Mouse (Mus musculus): ENCODE data around the gene Cep57l1. TPM values are rescaled to one million over a fixed set of nuclear protein-coding genes. Genes with fewer than 3 reads are reported as not detected.

The Cep57l1 gene
- polyA plus RNA-seq, 1 experiment from 2014 or later = 19.9 TPM

DNA sequence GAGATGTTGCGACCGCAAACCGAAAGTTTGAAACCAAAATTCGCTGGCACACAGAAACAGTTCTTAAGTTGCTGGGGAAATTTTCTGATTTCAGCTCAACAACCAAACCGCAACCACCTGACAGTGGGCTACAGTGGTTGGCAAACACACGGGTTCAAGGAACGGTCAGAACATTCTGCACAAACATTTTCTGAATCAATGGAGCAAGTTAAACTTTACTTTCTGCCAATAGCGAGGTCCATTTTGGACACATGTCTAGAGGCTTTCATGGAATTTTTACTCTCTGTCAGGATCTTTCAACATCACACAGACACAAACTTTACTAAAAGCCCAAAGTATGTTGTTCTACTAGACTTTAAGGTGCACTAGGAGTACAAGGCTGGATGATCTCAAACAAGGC, 6.2 kb downstream of the Cep57l1 start:
- Histone ChIP-seq H3K9me3 (ENCODE audit: control insufficient read depth, low read length) (no peaks in the 10 kb centered on the region), H3K36me3 (ENCODE audit: control insufficient read depth, insufficient read depth, low read length) (peaks cover 37% of the 10 kb centered on the region)
- WGBS = 95% methylated on average over 8 of the region's 8 CpGs

DNA sequence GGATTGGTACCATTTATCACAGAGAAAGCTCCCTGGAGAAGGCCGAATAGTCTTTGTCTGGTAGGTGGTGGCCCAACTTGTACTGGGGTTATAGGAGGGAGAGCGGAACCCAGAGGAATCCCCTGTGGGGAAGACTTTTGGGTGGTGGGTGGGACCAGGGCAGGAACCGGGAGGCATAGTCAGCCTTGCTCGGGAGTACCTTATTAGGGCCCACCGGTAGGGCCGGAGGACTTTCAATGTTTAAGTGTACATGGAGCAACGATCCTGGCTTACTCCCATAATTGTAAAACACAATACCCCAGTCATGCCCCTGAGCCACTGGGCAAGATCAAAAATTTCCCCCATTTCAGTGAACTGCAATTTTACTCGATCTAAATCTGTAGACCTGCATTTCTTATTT, 12.4 kb downstream of the Cep57l1 start:
- no peaks in the 10 kb centered on the region for H3K4me1 ChIP-seq (ENCODE audit: control insufficient read depth in 2 of 2, insufficient read depth in 2 of 2, low read length in 2 of 2)
- H3K9ac ChIP-seq (ENCODE audit: low read length) = no peak overlapping the region
- no peak overlapping the region for H3K27ac ChIP-seq (replicated peaks in 1 of 2; ENCODE audit: control insufficient read depth in 1 of 2, insufficient read depth in 1 of 2, low read depth in 2 of 2, low read length in 2 of 2)
- H3K4me3 ChIP-seq (ENCODE audit: control insufficient read depth in 1 of 2, insufficient read depth in 1 of 2, low read depth in 1 of 2, low read length in 2 of 2) = no peak overlapping the region
- H3K4me2 ChIP-seq (ENCODE audit: low read length) = no peak overlapping the region
- WGBS = 93% methylated on average over 8 of the region's 8 CpGs
- no peaks in the 10 kb centered on the region for H3K9me3 ChIP-seq (ENCODE audit: control insufficient read depth, low read length)
- no peaks in the 10 kb centered on the region for H3K27me3 ChIP-seq (ENCODE audit: control insufficient read depth, insufficient read depth, low read length)
- H3K36me3 ChIP-seq (ENCODE audit: control insufficient read depth, insufficient read depth, low read length) = peaks cover 46% of the 10 kb centered on the region
- no peak for ATAC-seq (ENCODE audit: insufficient number of reproducible peaks, insufficient read depth, low FRiP score, low read depth)

More for the DNA sequence above, 6.2 kb downstream of the Cep57l1 start:
- no peak for ATAC-seq (ENCODE audit: insufficient number of reproducible peaks, insufficient read depth, low FRiP score, low read depth)
- Histone ChIP-seq H3K4me1 (ENCODE audit: control insufficient read depth in 2 of 2, insufficient read depth in 2 of 2, low read length in 2 of 2) (no peaks in the 10 kb centered on the region; a peak in 1 of 4 replicates), H3K4me3 (ENCODE audit: control insufficient read depth in 1 of 2, insufficient read depth in 1 of 2, low read depth in 1 of 2, low read length in 2 of 2) (no peak overlapping the region), H3K4me2 (ENCODE audit: low read length) (no peak overlapping the region), H3K9ac (ENCODE audit: low read length) (no peak overlapping the region), H3K27me3 (ENCODE audit: control insufficient read depth, insufficient read depth, low read length) (no peaks in the 10 kb centered on the region), H3K27ac (replicated peaks in 1 of 2; ENCODE audit: control insufficient read depth in 1 of 2, insufficient read depth in 1 of 2, low read depth in 2 of 2, low read length in 2 of 2) (no peak overlapping the region)

DNA sequence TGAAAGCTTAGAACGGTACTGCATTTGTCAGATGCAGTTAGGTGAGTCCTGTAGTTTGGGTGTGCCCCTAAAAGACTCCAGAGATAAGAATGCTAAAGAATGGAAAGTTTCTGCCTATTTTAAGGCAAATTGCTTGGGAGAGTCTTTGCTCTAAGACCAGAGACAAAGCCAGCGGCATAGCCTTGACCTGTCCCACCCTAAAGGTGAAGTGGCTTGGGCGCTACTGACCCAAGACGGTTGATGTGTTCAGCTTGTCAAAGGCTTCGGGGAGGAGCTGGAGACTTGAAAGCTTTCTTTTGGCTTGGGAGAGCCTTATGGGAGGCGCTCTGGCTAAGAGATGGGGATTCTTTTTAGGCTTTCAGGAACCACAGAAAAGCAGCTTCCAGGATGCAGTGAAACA, 17.3 kb downstream of the Cep57l1 start:
- no peak overlapping the region for H3K4me2 ChIP-seq (ENCODE audit: low read length)
- no peaks in the 10 kb centered on the region for H3K9me3 ChIP-seq (ENCODE audit: control insufficient read depth, low read length)
- no peak for ATAC-seq (ENCODE audit: insufficient number of reproducible peaks, insufficient read depth, low FRiP score, low read depth)
- H3K27ac ChIP-seq (replicated peaks in 1 of 2; ENCODE audit: control insufficient read depth in 1 of 2, insufficient read depth in 1 of 2, low read depth in 2 of 2, low read length in 2 of 2) = no peak overlapping the region
- H3K4me3 ChIP-seq (ENCODE audit: control insufficient read depth in 1 of 2, insufficient read depth in 1 of 2, low read depth in 1 of 2, low read length in 2 of 2) = no peak overlapping the region
- H3K9ac ChIP-seq (ENCODE audit: low read length) = no peak overlapping the region
- peaks cover 2% of the 10 kb centered on the region; the same call in 1 of the 2 replicates for H3K36me3 ChIP-seq (ENCODE audit: control insufficient read depth, insufficient read depth, low read length)
- 89% methylated on average over 6 of the region's 6 CpGs for whole genome bisulfite sequencing
- H3K27me3 ChIP-seq (ENCODE audit: control insufficient read depth, insufficient read depth, low read length) = no peaks in the 10 kb centered on the region
- H3K4me1 ChIP-seq (ENCODE audit: control insufficient read depth in 2 of 2, insufficient read depth in 2 of 2, low read length in 2 of 2) = no peaks in the 10 kb centered on the region

DNA sequence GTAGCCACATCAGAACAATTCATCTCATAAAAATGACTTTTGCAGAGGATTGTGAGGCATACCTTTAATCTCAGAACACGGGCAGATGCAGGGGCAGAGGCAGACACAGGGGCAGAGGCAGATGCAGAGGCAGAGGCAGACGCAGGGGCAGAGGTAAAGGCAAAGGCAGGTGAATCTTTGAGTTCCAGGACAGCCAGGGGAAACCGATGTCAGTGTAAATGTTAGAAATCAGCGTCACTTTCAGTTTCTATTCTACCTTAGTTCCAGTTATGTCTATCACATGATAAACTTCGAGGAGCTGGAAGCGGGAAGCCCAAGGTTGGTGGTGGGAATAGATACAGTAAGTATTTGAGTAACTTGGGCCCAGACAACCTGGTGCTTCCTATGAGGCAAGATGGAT, 42.4 kb downstream of the Cep57l1 start:
- no peak overlapping the region for H3K9ac ChIP-seq (ENCODE audit: low read length)
- H3K4me1 ChIP-seq (ENCODE audit: control insufficient read depth in 2 of 2, insufficient read depth in 2 of 2, low read length in 2 of 2) = no peaks in the 10 kb centered on the region
- H3K4me2 ChIP-seq (ENCODE audit: low read length) = no peak overlapping the region
- H3K27ac ChIP-seq (replicated peaks in 1 of 2; ENCODE audit: control insufficient read depth in 1 of 2, insufficient read depth in 1 of 2, low read depth in 2 of 2, low read length in 2 of 2) = no peak overlapping the region
- no peaks in the 10 kb centered on the region for H3K9me3 ChIP-seq (ENCODE audit: control insufficient read depth, low read length)
- H3K4me3 ChIP-seq (ENCODE audit: control insufficient read depth in 1 of 2, insufficient read depth in 1 of 2, low read depth in 1 of 2, low read length in 2 of 2) = no peak overlapping the region
- H3K36me3 ChIP-seq (ENCODE audit: control insufficient read depth, insufficient read depth, low read length) = no peaks in the 10 kb centered on the region
- no peaks in the 10 kb centered on the region for H3K27me3 ChIP-seq (ENCODE audit: control insufficient read depth, insufficient read depth, low read length)
- WGBS = 92% methylated on average over 6 of the region's 6 CpGs
- no peak for ATAC-seq (ENCODE audit: insufficient number of reproducible peaks, insufficient read depth, low FRiP score, low read depth)

DNA sequence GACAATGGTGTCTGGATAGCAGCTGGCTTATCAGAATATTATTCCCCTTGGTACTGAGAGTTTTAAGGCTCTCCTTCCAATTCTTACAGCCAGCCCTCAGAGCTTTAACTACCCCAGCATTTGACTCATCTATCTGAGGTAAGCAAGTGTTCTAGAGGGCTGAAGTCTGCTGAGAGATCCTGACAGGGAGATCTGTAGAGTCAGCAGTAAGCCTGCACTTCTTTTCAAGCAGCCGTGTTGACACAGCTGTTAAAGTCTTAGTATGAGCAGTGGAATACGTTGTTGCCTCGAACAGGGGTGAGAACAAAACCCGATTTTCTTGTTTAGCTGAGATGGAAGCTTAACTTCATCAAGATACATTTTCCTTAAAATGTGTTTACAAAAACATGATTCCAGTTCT, 43.4 kb downstream of the Cep57l1 start:
- no peak overlapping the region for H3K4me3 ChIP-seq (ENCODE audit: control insufficient read depth in 1 of 2, insufficient read depth in 1 of 2, low read depth in 1 of 2, low read length in 2 of 2)
- ATAC-seq (ENCODE audit: insufficient number of reproducible peaks, insufficient read depth, low FRiP score, low read depth) = no peak
- H3K9me3 ChIP-seq (ENCODE audit: control insufficient read depth, low read length) = no peaks in the 10 kb centered on the region
- H3K27ac ChIP-seq (replicated peaks in 1 of 2; ENCODE audit: control insufficient read depth in 1 of 2, insufficient read depth in 1 of 2, low read depth in 2 of 2, low read length in 2 of 2) = no peak overlapping the region
- H3K36me3 ChIP-seq (ENCODE audit: control insufficient read depth, insufficient read depth, low read length) = no peaks in the 10 kb centered on the region
- WGBS = 69% methylated on average over 4 of the region's 4 CpGs
- no peaks in the 10 kb centered on the region for H3K4me1 ChIP-seq (ENCODE audit: control insufficient read depth in 2 of 2, insufficient read depth in 2 of 2, low read length in 2 of 2)
- no peak overlapping the region for H3K4me2 ChIP-seq (ENCODE audit: low read length)
- H3K27me3 ChIP-seq (ENCODE audit: control insufficient read depth, insufficient read depth, low read length) = no peaks in the 10 kb centered on the region
- no peak overlapping the region for H3K9ac ChIP-seq (ENCODE audit: low read length)

DNA sequence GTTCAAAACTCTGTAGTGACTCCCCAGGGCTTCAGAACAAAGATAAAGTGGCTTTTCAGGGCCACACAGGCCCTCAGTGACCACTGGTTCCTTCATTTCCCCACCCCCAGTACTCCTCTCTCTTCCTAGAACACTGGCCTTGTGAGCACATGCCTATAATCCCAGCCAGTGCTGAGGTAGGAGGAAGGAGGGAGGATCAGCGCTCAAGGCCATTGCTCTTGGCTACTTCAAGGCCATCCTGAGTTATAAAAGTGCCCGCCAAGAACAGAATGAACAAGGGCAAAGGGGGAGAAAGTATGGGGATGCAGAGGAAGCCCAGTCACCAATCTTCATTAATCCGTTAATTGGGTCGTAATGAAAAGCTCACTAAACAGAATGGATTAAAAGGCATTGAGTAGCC, 44.1 kb downstream of the Cep57l1 start:
- Histone ChIP-seq H3K27me3 (ENCODE audit: control insufficient read depth, insufficient read depth, low read length) (no peaks in the 10 kb centered on the region), H3K4me2 (ENCODE audit: low read length) (no peak overlapping the region), H3K9me3 (ENCODE audit: control insufficient read depth, low read length) (no peaks in the 10 kb centered on the region), H3K27ac (replicated peaks in 1 of 2; ENCODE audit: control insufficient read depth in 1 of 2, insufficient read depth in 1 of 2, low read depth in 2 of 2, low read length in 2 of 2) (no peak overlapping the region), H3K9ac (ENCODE audit: low read length) (no peak overlapping the region), H3K4me1 (ENCODE audit: control insufficient read depth in 2 of 2, insufficient read depth in 2 of 2, low read length in 2 of 2) (no peaks in the 10 kb centered on the region), H3K36me3 (ENCODE audit: control insufficient read depth, insufficient read depth, low read length) (no peaks in the 10 kb centered on the region), H3K4me3 (ENCODE audit: control insufficient read depth in 1 of 2, insufficient read depth in 1 of 2, low read depth in 1 of 2, low read length in 2 of 2) (no peak overlapping the region)
- WGBS = 94% methylated on average over 4 of the region's 4 CpGs
- ATAC-seq (ENCODE audit: insufficient number of reproducible peaks, insufficient read depth, low FRiP score, low read depth) = no peak

DNA sequence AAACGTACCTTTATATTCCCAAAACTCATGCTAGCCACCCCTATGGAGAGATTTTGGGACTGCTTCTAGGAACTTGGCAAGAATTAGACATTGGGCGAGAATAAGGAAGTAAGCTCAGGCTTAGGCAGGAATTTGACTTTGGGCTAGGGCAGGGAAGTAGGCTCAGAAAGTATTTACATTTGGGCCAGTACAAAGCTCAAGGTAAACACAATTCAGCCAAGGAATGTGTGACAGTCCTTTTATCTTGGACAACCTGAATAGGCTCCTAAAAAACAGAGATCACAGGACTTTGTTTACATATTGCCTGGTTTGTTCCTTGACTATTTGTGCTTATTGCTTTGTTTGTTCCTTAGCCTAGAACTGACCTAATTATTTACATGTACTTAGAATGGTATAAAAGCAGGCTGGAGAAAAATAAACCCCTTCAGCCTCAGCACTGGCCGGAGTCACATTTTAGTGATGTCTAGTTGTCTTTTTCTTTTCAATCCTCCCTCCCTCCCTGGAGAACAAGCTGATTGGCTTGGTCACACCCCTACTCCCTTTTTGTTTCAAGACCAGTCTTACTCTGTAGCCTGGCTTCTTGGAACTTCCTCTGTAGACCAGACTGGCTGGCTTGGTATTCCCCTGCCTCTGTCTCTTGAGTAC, 45.8 kb downstream of the Cep57l1 start:
- H3K27me3 ChIP-seq (ENCODE audit: control insufficient read depth, insufficient read depth, low read length) = no peaks in the 10 kb centered on the region
- no peak for ATAC-seq (ENCODE audit: insufficient number of reproducible peaks, insufficient read depth, low FRiP score, low read depth)
- no peak overlapping the region for H3K4me3 ChIP-seq (ENCODE audit: control insufficient read depth in 1 of 2, insufficient read depth in 1 of 2, low read depth in 1 of 2, low read length in 2 of 2)
- no peak overlapping the region for H3K27ac ChIP-seq (replicated peaks in 1 of 2; ENCODE audit: control insufficient read depth in 1 of 2, insufficient read depth in 1 of 2, low read depth in 2 of 2, low read length in 2 of 2)
- H3K36me3 ChIP-seq (ENCODE audit: control insufficient read depth, insufficient read depth, low read length) = no peaks in the 10 kb centered on the region
- no peak overlapping the region for H3K4me2 ChIP-seq (ENCODE audit: low read length)
- WGBS = 88% methylated on average over 3 of the region's 3 CpGs
- H3K9me3 ChIP-seq (ENCODE audit: control insufficient read depth, low read length) = no peaks in the 10 kb centered on the region
- H3K9ac ChIP-seq (ENCODE audit: low read length) = no peak overlapping the region
- peaks cover 0 to 3% of the 10 kb centered on the region in 2 experiments; a peak in 2 of 4 replicates for H3K4me1 ChIP-seq (ENCODE audit: control insufficient read depth in 2 of 2, insufficient read depth in 2 of 2, low read length in 2 of 2)

DNA sequence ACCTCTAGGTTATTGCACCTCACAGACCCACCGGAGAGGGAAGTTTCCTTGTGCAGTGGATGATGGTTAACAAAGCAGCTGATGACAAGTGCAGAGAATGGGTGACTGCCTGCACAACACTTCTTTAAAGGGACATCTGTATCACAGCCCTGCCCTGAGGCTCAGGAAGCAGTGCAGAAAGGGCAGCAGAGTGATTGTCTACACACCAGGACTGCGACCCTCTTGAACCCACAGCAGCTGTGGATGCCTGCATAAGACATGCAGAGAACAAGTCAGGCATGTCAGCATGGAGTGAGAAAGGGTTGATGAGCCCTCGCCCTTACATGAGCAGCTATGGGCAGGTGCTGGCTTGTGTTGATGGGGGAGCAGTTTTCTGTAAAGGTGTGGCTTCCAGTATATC, 48.8 kb downstream of the Cep57l1 start:
- 44% methylated on average over 3 of the region's 3 CpGs for WGBS

More for the DNA sequence above, 48.8 kb downstream of the Cep57l1 start:
- Histone ChIP-seq H3K27ac (replicated peaks in 1 of 2; ENCODE audit: control insufficient read depth in 1 of 2, insufficient read depth in 1 of 2, low read depth in 2 of 2, low read length in 2 of 2) (no peak overlapping the region), H3K4me2 (ENCODE audit: low read length) (no peak overlapping the region), H3K4me1 (ENCODE audit: control insufficient read depth in 2 of 2, insufficient read depth in 2 of 2, low read length in 2 of 2) (peaks cover 0 to 4% of the 10 kb centered on the region in 2 experiments; a peak in 2 of 4 replicates), H3K4me3 (ENCODE audit: control insufficient read depth in 1 of 2, insufficient read depth in 1 of 2, low read depth in 1 of 2, low read length in 2 of 2) (no peak overlapping the region), H3K9me3 (ENCODE audit: control insufficient read depth, low read length) (no peaks in the 10 kb centered on the region), H3K27me3 (ENCODE audit: control insufficient read depth, insufficient read depth, low read length) (no peaks in the 10 kb centered on the region), H3K36me3 (ENCODE audit: control insufficient read depth, insufficient read depth, low read length) (no peaks in the 10 kb centered on the region), H3K9ac (ENCODE audit: low read length) (no peak overlapping the region)
- ATAC-seq (ENCODE audit: insufficient number of reproducible peaks, insufficient read depth, low FRiP score, low read depth) = no peak

Data from heart, embryonic 14.5 days (tissue).